Mouse (Mus musculus) adrenal gland, postnatal 36 days (tissue): ENCODE results near the gene Chrna4. TPM values are rescaled to one million over a fixed set of nuclear protein-coding genes. Genes with fewer than 3 reads are reported as not detected.

Experiments used
- total RNA-seq, 2 experiments: library from RNA; stranded (reverse); gene quantifications; 2 replicates each; pipeline ENCODE4 v1.2.3; 2021

Chrna4 gene
- total RNA-seq, 2 experiments from 2014 or later = 5.1 to 20.0 TPM

Other genes with a start within 250 kb of the Chrna4 start
- 10 to 100 TPM; 51.7 to 52.4 TPM for gene Ythdf1, start 122.6 kb downstream of the Chrna4 start, total RNA-seq
- gene Birc7, start 114.5 kb downstream of the Chrna4 start, total RNA-seq = not detected
- gene Nkain4, start 88.8 kb downstream of the Chrna4 start, total RNA-seq = 1 to 10 TPM; 4.6 to 5.8 TPM
- gene Arfgap1, start 76.3 kb downstream of the Chrna4 start, total RNA-seq = 10 to 100 TPM; 42.4 to 58.8 TPM
- gene Col20a1, start 57.0 kb downstream of the Chrna4 start, total RNA-seq = 1 to 10 TPM; 1.7 to 4.3 TPM
- 1 to 10 TPM; 3.2 to 4.4 TPM for gene Kcnq2, start 91.8 kb upstream of the Chrna4 start, total RNA-seq
- 10 to 100 TPM; 33.0 to 40.3 TPM for gene Eef1a2, start 113.5 kb upstream of the Chrna4 start, total RNA-seq
- 10 to 100 TPM; 76.6 to 81.8 TPM for gene Ppdpf, start 143.7 kb upstream of the Chrna4 start, total RNA-seq
- not detected for gene Ptk6, start 159.2 kb upstream of the Chrna4 start, total RNA-seq
- under 1 TPM; 0.53 to 0.66 TPM for gene Srms, start 169.6 kb upstream of the Chrna4 start, total RNA-seq
- not detected for gene Fndc11, start 176.5 kb upstream of the Chrna4 start, total RNA-seq
- 10 to 100 TPM; 19.3 to 28.7 TPM for gene Helz2, start 198.5 kb upstream of the Chrna4 start, total RNA-seq
- 10 to 100 TPM; 14.5 to 22.0 TPM for gene Gmeb2, start 244.5 kb upstream of the Chrna4 start, total RNA-seq